Mouse (Mus musculus) CH12.LX (cell line): ENCODE results near the gene Ndufb4. TPM values are rescaled to one million over a fixed set of nuclear protein-coding genes. Genes with fewer than 3 reads are reported as not detected.

Experiments
- DNase-seq: peaks from one replicate; pipeline ENCODE4 v3.0.0-alpha.2; 2013; ENCODE audit errors: extremely low read depth
- H3K27ac ChIP-seq: 2 replicates; pipeline ENCODE4 v1.5.1; 2012; ENCODE audit warnings: low read depth, mild to moderate bottlenecking, control low read depth, moderate library complexity; ENCODE audit not compliant: insufficient read depth
- H3K27me3 ChIP-seq: replicated peaks from 2 replicates; pipeline ENCODE3; 2012; ENCODE audit warnings: inconsistent platforms
- H3K36me3 ChIP-seq, 2 experiments: replicated peaks in 1 of 2; 2 replicates each; pipeline versions ENCODE3 to v1.6.1; 2012; ENCODE audit warnings: inconsistent platforms in 1 of 2, low read length in 1 of 2, mild to moderate bottlenecking in 1 of 2, mixed read lengths in 1 of 2, moderate library complexity in 1 of 2; ENCODE audit not compliant: control insufficient read depth in 1 of 2, insufficient read depth in 1 of 2
- H3K4me1 ChIP-seq, 2 experiments: 2 replicates each; pipeline ENCODE4 v1.6.1; 2012; ENCODE audit warnings: inconsistent platforms in 1 of 2, moderate library complexity in 1 of 2; ENCODE audit not compliant: insufficient read depth in 2 of 2, control insufficient read depth in 1 of 2
- H3K4me2 ChIP-seq: 2 replicates; pipeline ENCODE4 v1.6.1; 2012; ENCODE audit warnings: low read depth, mild to moderate bottlenecking, control low read depth; ENCODE audit not compliant: poor library complexity, insufficient read depth, severe bottlenecking
- H3K4me3 ChIP-seq, 3 experiments: fragments of 150-350 bp in 1 of 3; sonication (generic) in 1 of 3; replicated peaks in 1 of 3; 2 replicates each; pipeline versions ENCODE3 to v1.5.1; 2011 to 2012; ENCODE audit warnings: low read depth in 2 of 3, low read length in 2 of 3, mild to moderate bottlenecking in 2 of 3, moderate library complexity in 2 of 3, control low read depth in 1 of 3, improper control_type of control experiment in 1 of 3, inconsistent platforms in 1 of 3, mixed read lengths in 1 of 3; ENCODE audit not compliant: poor library complexity in 1 of 3
- H3K79me2 ChIP-seq: replicated peaks from 2 replicates; pipeline ENCODE4 v1.6.1; 2012; ENCODE audit warnings: mild to moderate bottlenecking, moderate library complexity; ENCODE audit not compliant: control insufficient read depth, poor library complexity, insufficient read depth, severe bottlenecking; ENCODE audit errors: extremely low read depth
- H3K9ac ChIP-seq: 2 replicates; pipeline ENCODE4 v1.6.1; 2012; ENCODE audit warnings: low read depth, mild to moderate bottlenecking, control low read depth, moderate library complexity; ENCODE audit not compliant: insufficient read depth
- H3K9me3 ChIP-seq: replicated peaks from 2 replicates; pipeline ENCODE3; 2012; ENCODE audit warnings: low read length, inconsistent platforms, mixed read lengths
- CHD2 ChIP-seq: IDR thresholded peaks from 2 replicates; pipeline ENCODE4 v1.6.1; 2011; ENCODE audit warnings: low read length, improper control_type of control experiment
- E2F4 ChIP-seq: IDR thresholded peaks from 2 replicates; pipeline ENCODE4 v1.6.1; 2011; ENCODE audit warnings: low read depth, low read length, improper control_type of control experiment; ENCODE audit not compliant: insufficient replicate concordance
- EP300 ChIP-seq: IDR thresholded peaks from 2 replicates; pipeline ENCODE4 v1.6.1; 2011; ENCODE audit warnings: low read length, improper control_type of control experiment
- GABPA ChIP-seq: IDR thresholded peaks from 2 replicates; pipeline ENCODE4 v1.6.1; 2012; ENCODE audit warnings: low read depth, low read length, improper control_type of control experiment, inconsistent platforms; ENCODE audit not compliant: insufficient replicate concordance
- IRF4 ChIP-seq: IDR thresholded peaks from 2 replicates; pipeline ENCODE4 v1.6.1; 2014; ENCODE audit warnings: low read depth, mild to moderate bottlenecking, inconsistent platforms, low read length, improper control_type of control experiment
- JUND ChIP-seq: conservative IDR thresholded peaks from 2 replicates; pipeline ENCODE4 v1.6.1; 2011; ENCODE audit warnings: low read depth, low read length, improper control_type of control experiment
- KAT2A ChIP-seq: IDR thresholded peaks from 2 replicates; pipeline ENCODE4 v1.6.1; 2012; ENCODE audit warnings: low read length, improper control_type of control experiment, inconsistent platforms; ENCODE audit not compliant: insufficient replicate concordance
- MAFK ChIP-seq: IDR thresholded peaks from 2 replicates; pipeline ENCODE4 v1.6.1; 2011; ENCODE audit warnings: low read length, improper control_type of control experiment; ENCODE audit not compliant: insufficient replicate concordance
- MAX ChIP-seq: IDR thresholded peaks from 2 replicates; pipeline ENCODE4 v1.6.1; 2011; ENCODE audit warnings: low read length, improper control_type of control experiment
- MAZ ChIP-seq: IDR thresholded peaks from 2 replicates; pipeline ENCODE4 v1.6.1; 2012; ENCODE audit warnings: low read depth, mild to moderate bottlenecking, inconsistent platforms, low read length, improper control_type of control experiment, moderate library complexity
- MEF2A ChIP-seq: IDR thresholded peaks from 2 replicates; pipeline ENCODE4 v1.6.1; 2014; ENCODE audit warnings: low read depth, mild to moderate bottlenecking, inconsistent platforms, low read length, improper control_type of control experiment, borderline replicate concordance
- MXI1 ChIP-seq: IDR thresholded peaks from 2 replicates; pipeline ENCODE4 v1.6.1; 2011; ENCODE audit warnings: mild to moderate bottlenecking, low read depth, low read length, improper control_type of control experiment
- MYC ChIP-seq: IDR thresholded peaks from 2 replicates; pipeline ENCODE4 v1.6.1; 2011; ENCODE audit warnings: low read depth, mild to moderate bottlenecking, improper control_type of control experiment, low read length
- NELFE ChIP-seq: IDR thresholded peaks from 2 replicates; pipeline ENCODE4 v1.6.1; 2011; ENCODE audit warnings: low read depth, low read length, improper control_type of control experiment
- NRF1 ChIP-seq: IDR thresholded peaks from 2 replicates; pipeline ENCODE4 v1.6.1; 2014; ENCODE audit warnings: low read depth, mild to moderate bottlenecking, inconsistent platforms, low read length, improper control_type of control experiment, moderate library complexity
- PAX5 ChIP-seq: IDR thresholded peaks from 2 replicates; pipeline ENCODE4 v1.6.1; 2012; ENCODE audit warnings: low read length, inconsistent platforms, mixed read lengths
- POLR2A ChIP-seq: IDR thresholded peaks from 2 replicates; pipeline ENCODE4 v1.6.1; 2011; ENCODE audit warnings: low read depth, mild to moderate bottlenecking, improper control_type of control experiment, low read length
- RAD21 ChIP-seq: IDR thresholded peaks from 2 replicates; pipeline ENCODE4 v1.6.1; 2011; ENCODE audit warnings: low read depth, mild to moderate bottlenecking, low read length, improper control_type of control experiment, moderate library complexity
- RCOR1 ChIP-seq: conservative IDR thresholded peaks from 2 replicates; pipeline ENCODE4 v1.6.1; 2012; ENCODE audit warnings: low read depth, mild to moderate bottlenecking, inconsistent platforms, low read length, improper control_type of control experiment
- SMC3 ChIP-seq: IDR thresholded peaks from 2 replicates; pipeline ENCODE4 v1.6.1; 2011; ENCODE audit warnings: low read depth, low read length, improper control_type of control experiment
- TBP ChIP-seq: conservative IDR thresholded peaks from 2 replicates; pipeline ENCODE4 v1.6.1; 2011; ENCODE audit warnings: low read depth, low read length, improper control_type of control experiment
- TCF12 ChIP-seq: IDR thresholded peaks from 2 replicates; pipeline ENCODE4 v1.6.1; 2014; ENCODE audit warnings: low read depth, mild to moderate bottlenecking, inconsistent platforms, low read length, improper control_type of control experiment
- UBTF ChIP-seq: IDR thresholded peaks from 2 replicates; pipeline ENCODE4 v1.6.1; 2012; ENCODE audit warnings: low read depth, mild to moderate bottlenecking, inconsistent platforms, low read length, improper control_type of control experiment, moderate library complexity
- ZC3H11A ChIP-seq: IDR thresholded peaks from 2 replicates; pipeline ENCODE4 v1.6.1; 2012; ENCODE audit warnings: low read depth, mild to moderate bottlenecking, inconsistent platforms, low read length, improper control_type of control experiment
- dilution Hi-C: fragments of 300-500 bp; cut with MboI; formaldehyde crosslinking; loops from 2 replicates; pipeline ENCODE4 v1.14.3; 2020; ENCODE audit warnings: low sequenced_read_pairs; ENCODE audit not compliant: extremely low pct_unique_long_range_greater_than_20kb, extremely low pct_ligation_motif_present
- in situ Hi-C: fragments of 300-500 bp; cut with MboI; formaldehyde crosslinking; loops from 3 replicates; pipeline ENCODE4 v1.14.3; 2019; ENCODE audit warnings: low sequenced_read_pairs, low pct_ligation_motif_present, low pct_unique_long_range_greater_than_20kb, mixed read lengths
- polyA plus RNA-seq: library from polyadenylated mRNA; unstranded; fragments of >175 nt; gene quantifications from 2 replicates; pipeline ENCODE4 v1.2.1, GENCODE M21; 2012; ENCODE audit warnings: low read depth; ENCODE audit not compliant: insufficient read length
- total RNA-seq, 2 experiments: library from RNA; depleted of rRNA; stranded (reverse); fragments of 300-350 nt in 1 of 2; fragments of >200 nt in 1 of 2; gene quantifications; 2 replicates each; pipeline ENCODE4 v1.2.3; 2012 to 2014

Ndufb4 gene
- total and polyA plus RNA-seq, 3 experiments = 51.8 to 97.4 (median 70.7) TPM

DNA sequence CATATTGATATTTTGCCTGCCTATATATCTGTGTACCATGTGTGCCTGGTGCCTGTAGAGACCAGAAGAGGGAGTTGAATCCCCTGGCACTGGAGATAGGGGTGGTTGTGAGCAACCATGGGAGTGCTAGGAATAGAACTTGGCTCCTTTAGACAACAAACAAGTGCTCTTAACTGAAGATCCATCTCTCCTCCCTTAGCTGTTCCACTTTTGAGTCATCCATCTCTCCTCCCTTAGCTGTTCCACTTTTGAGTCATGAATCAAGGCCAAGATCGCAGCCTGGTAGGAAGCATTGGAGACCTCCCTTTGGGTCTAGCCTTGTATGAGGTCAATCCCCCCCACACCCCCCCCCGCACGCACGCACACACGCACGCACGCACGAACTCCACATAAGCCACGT lies 39.7 kb downstream of the Ndufb4 start:
- dilution Hi-C loops = no loop called here
- no peak for DNase-seq
- TF ChIP-seq MAFK = no peak
- peak; percentile 66; the same call in 1 of the 2 replicates for TF ChIP-seq IRF4
- TF ChIP-seq, all 38 proteins: peak for 1
- Histone ChIP-seq H3K27ac (no peak overlapping the region), H3K4me1 (peaks cover 6 to 24% of the 10 kb centered on the region in 2 experiments), H3K36me3 (no peaks in the 10 kb centered on the region), H3K9ac (no peak overlapping the region), H3K9me3 (no peaks in the 10 kb centered on the region), H3K4me3 (no peak overlapping the region), H3K79me2 (no peaks in the 10 kb centered on the region), H3K27me3 (no peaks in the 10 kb centered on the region), H3K4me2 (no peak overlapping the region)
- in situ Hi-C loops = no loop called here

- Histone ChIP-seq H3K27me3 (no peaks in the 10 kb centered on the region), H3K36me3 (no peaks in the 10 kb centered on the region), H3K9ac (no peak overlapping the region), H3K79me2 (no peaks in the 10 kb centered on the region), H3K27ac (no peak overlapping the region), H3K4me3 (no peak overlapping the region), H3K9me3 (no peaks in the 10 kb centered on the region), H3K4me1 (peaks cover 6 to 24% of the 10 kb centered on the region in 2 experiments), H3K4me2 (no peak overlapping the region)
- no peak for TF ChIP-seq MXI1
- TF ChIP-seq GABPA = no peak
- in situ Hi-C loops = no loop called here
- dilution Hi-C loops = no loop called here
- DNase-seq = no peak
Observed at GRCm38 (mm10) chr16:37612013-37612412, 42.2 kb downstream of the Ndufb4 start.

DNA sequence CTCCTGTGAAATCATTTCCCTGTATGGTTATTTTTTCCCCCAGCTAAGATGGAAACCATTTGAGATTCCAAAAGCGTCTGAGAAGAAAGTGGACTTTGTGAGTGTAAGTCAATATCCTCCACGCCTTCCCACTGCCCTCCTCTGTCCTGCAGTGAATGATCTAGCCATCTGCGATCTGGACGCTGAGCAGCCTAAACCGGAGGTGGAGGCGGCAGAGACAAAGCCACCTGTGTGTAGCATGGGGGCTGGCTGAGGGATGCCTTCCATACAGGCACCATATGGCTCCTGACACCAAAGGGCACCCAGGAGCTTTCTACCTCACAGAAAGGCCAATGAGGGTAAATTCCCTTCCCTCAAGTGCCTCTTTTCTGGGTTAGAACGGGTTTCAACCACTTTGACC lies 43.2 kb downstream of the Ndufb4 start:
- in situ Hi-C loops = no loop called here
- Histone ChIP-seq H3K9ac (no peak overlapping the region), H3K27me3 (no peaks in the 10 kb centered on the region), H3K4me2 (no peak overlapping the region), H3K27ac (no peak overlapping the region), H3K36me3 (no peaks in the 10 kb centered on the region), H3K9me3 (no peaks in the 10 kb centered on the region), H3K79me2 (no peaks in the 10 kb centered on the region), H3K4me3 (no peak overlapping the region), H3K4me1 (peaks cover 6 to 17% of the 10 kb centered on the region in 2 experiments)
- dilution Hi-C loops = no loop called here
- no peak for TF ChIP-seq JUND
- TF ChIP-seq E2F4 = no peak
- no peak for TF ChIP-seq TCF12
- no peak for TF ChIP-seq NELFE
- no peak for TF ChIP-seq UBTF
- TF ChIP-seq PAX5 = no peak
- TF ChIP-seq ZC3H11A = no peak
- TF ChIP-seq MEF2A = no peak
- no peak for TF ChIP-seq RAD21
- no peak for TF ChIP-seq MAX
- no peak for TF ChIP-seq EP300
- no peak for TF ChIP-seq TBP
- TF ChIP-seq POLR2A = no peak
- TF ChIP-seq MYC = no peak
- TF ChIP-seq MAZ = no peak
- no peak for TF ChIP-seq CHD2
- TF ChIP-seq RCOR1 = no peak
- TF ChIP-seq NRF1 = no peak
- no peak for TF ChIP-seq SMC3
- TF ChIP-seq KAT2A = no peak
- no peak for DNase-seq
